Mouse (Mus musculus): ENCODE results near the gene Atg4a-ps. TPM values are rescaled to one million over a fixed set of nuclear protein-coding genes. Genes with fewer than 3 reads are reported as not detected.

Atg4a-ps gene
- total and polyA plus RNA-seq, 3 experiments = 1.9 TPM; not detected in 2

GRCm38 (mm10) chr3:103615621-103616020 is 30.2 kb downstream of the Atg4a-ps start:
- H3K4me1 ChIP-seq (ENCODE audit: control insufficient read depth, insufficient read depth, low read length) = peaks cover 1% of the 10 kb centered on the region
- H3K9ac ChIP-seq (ENCODE audit: low read depth, low read length) = no peak overlapping the region
- H3K27ac ChIP-seq = no peak overlapping the region
- H3K4me3 ChIP-seq = no peak overlapping the region
- DNase-seq = no peak
- H3K79me2 ChIP-seq (replicated peaks; ENCODE audit: control insufficient read depth, insufficient read depth, low read length) = no peaks in the 10 kb centered on the region
- no peaks in the 10 kb centered on the region for H3K36me3 ChIP-seq (ENCODE audit: control insufficient read depth, insufficient read depth, low read length)
- H3K27me3 ChIP-seq (ENCODE audit: control insufficient read depth, insufficient read depth, low read length) = no peaks in the 10 kb centered on the region
- intact Hi-C loops (cut with DNase I) = no loop called here
- TF ChIP-seq CTCF (IDR thresholded peaks at IDR 0.05) = no peak
- TF ChIP-seq POLR2A (IDR thresholded peaks at IDR 0.05; ENCODE audit: insufficient read depth, low read depth, low read length) = no peak
- TF ChIP-seq EP300 (IDR thresholded peaks at IDR 0.05; ENCODE audit: insufficient read depth, low read depth, low read length) = no peak
- WGBS = 78% methylated on average over 4 of the region's 4 CpGs

- WGBS = 49% methylated on average over 9 of the region's 9 CpGs
- Histone ChIP-seq H3K27ac (no peak overlapping the region), H3K4me1 (ENCODE audit: control insufficient read depth, insufficient read depth, low read length) (peaks cover 1% of the 10 kb centered on the region), H3K36me3 (ENCODE audit: control insufficient read depth, insufficient read depth, low read length) (no peaks in the 10 kb centered on the region), H3K4me3 (no peak overlapping the region), H3K9ac (ENCODE audit: low read depth, low read length) (no peak overlapping the region), H3K79me2 (replicated peaks; ENCODE audit: control insufficient read depth, insufficient read depth, low read length) (no peaks in the 10 kb centered on the region), H3K27me3 (ENCODE audit: control insufficient read depth, insufficient read depth, low read length) (no peaks in the 10 kb centered on the region)
- peak in 1 of 2 experiments; percentile 34 for DNase-seq
- intact Hi-C loops (cut with DNase I) = no loop called here
- no peak for TF ChIP-seq POLR2A (IDR thresholded peaks at IDR 0.05; ENCODE audit: insufficient read depth, low read depth, low read length)
- TF ChIP-seq CTCF (IDR thresholded peaks at IDR 0.05) = no peak
- no peak for TF ChIP-seq EP300 (IDR thresholded peaks at IDR 0.05; ENCODE audit: insufficient read depth, low read depth, low read length)
Observed at GRCm38 (mm10) chr3:103612636-103613355, 33.1 kb downstream of the Atg4a-ps start.

- Histone ChIP-seq H3K27ac (no peak overlapping the region), H3K79me2 (replicated peaks; ENCODE audit: control insufficient read depth, insufficient read depth, low read length) (no peaks in the 10 kb centered on the region), H3K27me3 (ENCODE audit: control insufficient read depth, insufficient read depth, low read length) (no peaks in the 10 kb centered on the region), H3K36me3 (ENCODE audit: control insufficient read depth, insufficient read depth, low read length) (no peaks in the 10 kb centered on the region), H3K4me1 (ENCODE audit: control insufficient read depth, insufficient read depth, low read length) (no peaks in the 10 kb centered on the region; the same call in 1 of the 2 replicates), H3K4me3 (no peak overlapping the region), H3K9ac (ENCODE audit: low read depth, low read length) (no peak overlapping the region)
- intact Hi-C loops (cut with DNase I) = no loop called here
- TF ChIP-seq EP300 (IDR thresholded peaks at IDR 0.05; ENCODE audit: insufficient read depth, low read depth, low read length) = no peak
- TF ChIP-seq CTCF (IDR thresholded peaks at IDR 0.05) = no peak
- no peak for TF ChIP-seq POLR2A (IDR thresholded peaks at IDR 0.05; ENCODE audit: insufficient read depth, low read depth, low read length)
- no peak for DNase-seq
- 86% methylated on average over 5 of the region's 5 CpGs for WGBS
Observed at GRCm38 (mm10) chr3:103610231-103610630, 35.6 kb downstream of the Atg4a-ps start.

GRCm38 (mm10) chr3:103606660-103607595 is 38.9 kb downstream of the Atg4a-ps start:
- H3K36me3 ChIP-seq (ENCODE audit: control insufficient read depth, insufficient read depth, low read length) = no peaks in the 10 kb centered on the region
- intact Hi-C loops (cut with DNase I) = no loop called here
- no peak for DNase-seq
- no peaks in the 10 kb centered on the region for H3K79me2 ChIP-seq (replicated peaks; ENCODE audit: control insufficient read depth, insufficient read depth, low read length)
- H3K4me1 ChIP-seq (ENCODE audit: control insufficient read depth, insufficient read depth, low read length) = no peaks in the 10 kb centered on the region
- WGBS = 84% methylated on average over 13 of the region's 13 CpGs
- TF ChIP-seq EP300 (IDR thresholded peaks at IDR 0.05; ENCODE audit: insufficient read depth, low read depth, low read length) (no peak), CTCF (IDR thresholded peaks at IDR 0.05) (no peak), POLR2A (IDR thresholded peaks at IDR 0.05; ENCODE audit: insufficient read depth, low read depth, low read length) (no peak)
- H3K27me3 ChIP-seq (ENCODE audit: control insufficient read depth, insufficient read depth, low read length) = no peaks in the 10 kb centered on the region
- no peak overlapping the region for H3K9ac ChIP-seq (ENCODE audit: low read depth, low read length)
- H3K27ac ChIP-seq = no peak overlapping the region
- no peak overlapping the region for H3K4me3 ChIP-seq

- intact Hi-C loops (cut with DNase I) = no loop called here
- H3K4me3 ChIP-seq = no peak overlapping the region
- H3K36me3 ChIP-seq (ENCODE audit: control insufficient read depth, insufficient read depth, low read length) = no peaks in the 10 kb centered on the region
- WGBS = 76% methylated on average over 6 of the region's 6 CpGs
- no peak overlapping the region for H3K27ac ChIP-seq
- TF ChIP-seq EP300 (IDR thresholded peaks at IDR 0.05; ENCODE audit: insufficient read depth, low read depth, low read length) (no peak), POLR2A (IDR thresholded peaks at IDR 0.05; ENCODE audit: insufficient read depth, low read depth, low read length) (no peak), CTCF (IDR thresholded peaks at IDR 0.05) (no peak)
- no peak for DNase-seq
- no peak overlapping the region for H3K9ac ChIP-seq (ENCODE audit: low read depth, low read length)
- no peaks in the 10 kb centered on the region for H3K79me2 ChIP-seq (replicated peaks; ENCODE audit: control insufficient read depth, insufficient read depth, low read length)
- no peaks in the 10 kb centered on the region for H3K27me3 ChIP-seq (ENCODE audit: control insufficient read depth, insufficient read depth, low read length)
- H3K4me1 ChIP-seq (ENCODE audit: control insufficient read depth, insufficient read depth, low read length) = peaks cover 1% of the 10 kb centered on the region; the same call in 1 of the 2 replicates
Observed at GRCm38 (mm10) chr3:103606045-103606597, 39.7 kb downstream of the Atg4a-ps start.

Measured in heart, adult 2 months (tissue).